Mouse (Mus musculus): Measurements from ENCODE around the gene Gm15294. TPM values are rescaled to one million over a fixed set of nuclear protein-coding genes. Genes with fewer than 3 reads are reported as not detected.

Gm15294 gene
- not detected in 4 replicates for total RNA-seq (2023)

DNA sequence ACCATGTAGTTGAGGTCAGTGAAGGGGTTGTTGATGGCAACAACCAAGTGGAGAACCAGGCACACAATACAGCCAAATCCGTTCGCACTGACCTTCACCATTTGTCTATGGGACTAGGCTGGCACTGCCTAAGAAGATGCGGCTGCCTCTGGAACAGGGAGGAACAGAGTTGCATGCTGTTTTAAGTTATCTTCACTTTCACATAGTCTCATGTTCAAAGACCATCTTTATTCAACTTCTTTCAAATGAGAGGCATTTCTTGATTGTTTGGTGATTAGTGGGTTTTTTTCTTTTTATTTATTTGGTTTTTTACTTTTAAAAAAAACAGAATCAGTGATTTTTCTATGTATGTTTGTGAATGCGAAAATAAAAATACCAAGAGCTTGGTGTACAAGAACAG is at the start of gene Gm15294:
Gm15294 (minus strand) TSS at position 101 of the 400 bp plus-strand sequence.

Other genes starting within 250 kb of the Gm15294 start
- not detected in 4 replicates for gene Irs4, start 150.0 kb downstream of the Gm15294 start, total RNA-seq (2023)

Data from B cell, adult 62 days (primary cell).